Mouse (Mus musculus) lung, postnatal 10 days (tissue): ENCODE data around the gene 1700001O22Rik.

ENCODE experiments used
- DNase-seq: peaks from one replicate; pipeline ENCODE4 v3.0.0; 2021

1700001O22Rik gene

GRCm38 (mm10) chr2:30803604-30804003 is at the start of gene 1700001O22Rik:
Gene 1700001O22Rik, minus strand, starts transcription at chr2:30803661.
- DNase-seq = no peak

- DNase-seq = peak; percentile 62
These were observed 49.4 kb upstream of the 1700001O22Rik start for GRCm38 (mm10) chr2:30852771-30853313.

DNA sequence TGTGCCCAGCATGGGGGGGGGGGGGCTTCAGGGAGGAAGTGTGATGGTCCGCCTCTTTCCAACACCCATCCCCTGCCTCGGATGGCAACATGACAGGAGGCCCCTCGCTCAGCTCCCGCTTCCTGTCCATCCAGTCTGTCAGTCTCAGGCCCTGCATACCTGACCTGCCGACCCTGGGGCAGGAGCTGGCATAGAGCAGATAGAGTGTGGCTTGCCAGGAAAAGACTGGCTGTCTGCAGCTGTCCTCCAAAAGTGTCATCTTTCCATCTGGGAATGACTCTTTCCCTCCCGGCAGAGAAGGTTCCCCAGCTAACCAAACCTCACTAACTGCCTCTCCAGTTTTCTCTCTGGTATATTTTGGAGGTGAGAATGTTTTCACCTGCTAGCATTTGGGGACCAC is 47.1 kb upstream of the 1700001O22Rik start:
- peak; percentile 47 for DNase-seq

- no peak for DNase-seq
These were observed 44.7 kb upstream of the 1700001O22Rik start for GRCm38 (mm10) chr2:30848184-30848583.

GRCm38 (mm10) chr2:30846723-30847122 is 43.3 kb upstream of the 1700001O22Rik start:
- peak; percentile 19 for DNase-seq

DNA sequence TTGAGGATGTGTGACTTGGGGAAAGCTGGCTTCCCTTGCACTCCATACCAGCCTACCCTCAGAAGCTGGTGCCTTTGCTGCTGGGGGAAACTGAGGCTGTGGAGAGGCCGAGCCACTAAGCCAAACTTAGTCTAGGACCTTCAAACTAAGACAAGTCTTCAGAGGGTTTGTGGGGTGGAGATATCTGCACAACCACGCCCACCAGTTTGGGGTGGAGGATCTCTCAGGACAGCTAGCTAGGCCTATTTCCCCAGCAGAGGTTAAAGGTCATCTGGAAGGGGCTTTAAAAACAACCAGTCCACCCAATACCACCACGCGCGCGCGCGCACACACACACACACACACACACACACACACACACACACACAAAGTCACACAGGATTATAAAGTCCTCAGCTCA is 42.8 kb upstream of the 1700001O22Rik start:
- no peak for DNase-seq

- DNase-seq = peak; percentile 50
These were observed 42.0 kb upstream of the 1700001O22Rik start for GRCm38 (mm10) chr2:30845152-30846070.

GRCm38 (mm10) chr2:30842615-30843014 is 39.2 kb upstream of the 1700001O22Rik start:
- no peak for DNase-seq

GRCm38 (mm10) chr2:30836238-30836990 is 33.0 kb upstream of the 1700001O22Rik start:
- DNase-seq = no peak

DNA sequence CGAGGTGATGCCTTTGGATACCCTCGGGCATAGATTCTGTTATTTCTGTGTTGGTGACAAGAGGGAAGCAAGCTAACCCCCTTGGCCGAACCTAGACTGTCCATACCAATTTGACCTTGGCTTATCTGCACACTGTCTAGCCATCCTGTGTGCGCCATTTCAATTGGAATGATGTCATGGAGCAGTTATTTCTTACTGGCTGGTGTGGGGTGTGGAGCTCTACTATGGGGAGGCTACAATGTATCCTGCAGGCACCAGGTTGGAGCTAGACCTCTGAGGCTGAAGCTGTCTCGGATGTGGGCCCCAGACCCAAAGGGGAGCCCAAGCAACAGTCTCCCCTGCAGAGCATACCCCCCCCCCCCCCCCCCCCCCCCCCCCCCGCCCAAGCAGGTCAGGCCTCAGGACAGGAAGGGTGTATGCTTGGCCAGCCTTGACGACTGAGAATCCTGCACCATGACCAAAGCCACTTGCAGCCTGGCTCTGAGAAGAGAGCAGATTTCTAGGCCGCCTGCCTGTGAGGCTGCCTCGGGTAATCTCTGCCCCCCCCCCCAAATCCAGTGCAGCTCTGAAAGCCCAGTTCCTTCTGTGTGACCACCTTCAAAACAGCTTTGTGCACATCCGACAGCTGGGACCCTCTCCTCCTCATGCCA is 31.0 kb upstream of the 1700001O22Rik start, which contains the start of gene Prrx2:
TSS of gene Prrx2 (plus strand) at position 600 of the 650 bp plus-strand sequence.
- DNase-seq = no peak

- no peak for DNase-seq
These were observed 30.2 kb upstream of the 1700001O22Rik start for GRCm38 (mm10) chr2:30833644-30834043.

GRCm38 (mm10) chr2:30830283-30830795 is 26.9 kb upstream of the 1700001O22Rik start, which contains the start of gene Asb6:
Gene Asb6, minus strand, starts transcription at chr2:30830333.
- no peak for DNase-seq

DNA sequence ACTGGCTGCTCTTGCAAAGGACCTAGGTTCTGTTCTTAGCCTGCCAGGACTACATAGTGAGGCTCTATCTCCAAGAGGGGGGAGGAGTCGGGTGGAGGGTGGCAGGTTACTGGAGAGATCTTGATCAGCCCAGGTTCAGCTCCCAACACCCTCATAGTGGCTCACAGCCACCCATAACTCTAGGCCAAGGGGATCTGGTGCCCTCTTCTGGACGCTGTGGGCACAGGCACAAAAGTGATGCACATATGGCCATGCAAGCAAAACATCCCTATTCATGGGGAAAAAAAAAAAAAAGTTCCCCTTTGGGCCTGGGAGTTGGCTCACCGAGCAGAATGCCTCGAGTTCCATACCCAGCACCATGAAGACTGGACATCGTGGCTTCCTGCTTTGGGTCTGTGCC is 25.9 kb upstream of the 1700001O22Rik start:
- peak; percentile 60 for DNase-seq

DNA sequence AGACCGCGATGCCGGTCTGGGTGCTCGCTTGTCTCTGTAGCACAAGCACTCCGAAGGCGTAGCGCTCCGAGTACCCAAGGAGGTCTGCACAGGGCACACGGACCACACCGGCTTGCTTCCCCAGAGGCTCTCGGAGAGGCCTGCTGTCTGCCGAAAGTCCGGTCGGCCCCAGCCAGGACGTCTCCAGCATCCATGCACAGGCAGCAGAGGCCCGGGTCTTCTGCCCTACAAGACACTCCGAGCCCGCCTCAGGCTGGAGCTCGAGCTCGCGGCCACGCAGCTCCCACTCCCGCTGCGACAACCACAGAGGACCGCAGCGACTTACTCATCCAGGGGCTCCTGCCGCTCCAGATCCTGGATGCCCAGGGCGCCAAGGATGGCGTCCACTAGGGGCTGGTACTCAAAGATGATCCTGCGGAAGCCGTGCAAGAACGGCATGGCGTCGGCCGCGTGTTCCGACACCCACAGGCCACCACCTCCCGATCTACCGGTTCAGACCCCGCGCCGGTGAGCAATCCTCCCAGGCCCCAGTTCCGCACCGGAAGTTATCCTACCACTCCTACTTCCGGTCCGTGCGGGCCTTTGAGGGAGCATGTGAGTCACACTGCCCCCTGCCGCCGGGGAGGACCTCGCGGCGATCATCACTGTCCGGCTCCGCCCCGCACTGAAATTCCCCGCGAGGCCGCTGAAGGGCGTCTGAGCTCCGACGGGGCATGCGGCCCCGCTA is 24.5 kb upstream of the 1700001O22Rik start:
- peak; percentile 97 for DNase-seq

- peak; percentile 82 for DNase-seq
These were observed 23.6 kb upstream of the 1700001O22Rik start for GRCm38 (mm10) chr2:30826825-30827748.

GRCm38 (mm10) chr2:30823385-30824153 is 20.1 kb upstream of the 1700001O22Rik start:
- peak; percentile 91 for DNase-seq

- no peak for DNase-seq
These were observed 19.0 kb upstream of the 1700001O22Rik start for GRCm38 (mm10) chr2:30822460-30822859.

DNA sequence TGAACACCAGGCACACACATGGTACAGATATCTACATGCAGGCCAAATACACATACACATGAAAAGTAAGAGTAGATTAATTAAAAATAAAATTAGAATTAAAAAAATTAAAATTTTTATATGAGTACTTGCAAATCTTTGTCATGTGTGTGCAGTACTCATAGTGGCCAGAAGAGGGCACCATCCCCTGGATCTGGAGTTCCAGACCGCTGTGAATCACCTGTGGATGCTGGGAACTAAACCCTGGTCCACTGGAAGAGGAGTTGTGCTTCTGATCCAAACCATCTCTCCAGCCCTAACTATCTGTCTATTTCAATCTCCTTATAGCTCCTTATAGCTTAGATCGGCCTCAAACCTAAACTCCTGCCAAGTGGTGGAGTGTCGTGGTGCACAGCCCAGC is 17.6 kb upstream of the 1700001O22Rik start:
- DNase-seq = no peak

DNA sequence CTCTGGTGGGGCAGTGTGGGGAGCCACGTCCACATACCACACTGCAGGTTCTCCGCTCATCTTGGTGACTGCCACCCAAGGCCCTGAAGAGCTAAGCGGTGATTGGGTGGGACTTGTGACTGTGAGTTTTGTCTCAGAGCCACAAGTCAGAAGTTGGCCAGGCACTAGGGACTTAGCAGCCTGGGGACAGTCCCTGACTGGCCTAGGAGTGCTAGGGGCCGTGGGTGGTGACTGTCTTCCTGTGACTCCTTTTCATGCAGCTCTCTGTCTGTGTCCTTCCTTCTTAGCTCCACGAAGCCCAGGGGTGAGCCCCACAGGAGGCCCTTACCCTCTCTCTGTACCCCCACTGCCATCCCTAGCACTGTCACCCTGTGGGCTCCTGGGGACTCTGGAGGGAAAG is 16.4 kb upstream of the 1700001O22Rik start:
- DNase-seq = no peak

DNA sequence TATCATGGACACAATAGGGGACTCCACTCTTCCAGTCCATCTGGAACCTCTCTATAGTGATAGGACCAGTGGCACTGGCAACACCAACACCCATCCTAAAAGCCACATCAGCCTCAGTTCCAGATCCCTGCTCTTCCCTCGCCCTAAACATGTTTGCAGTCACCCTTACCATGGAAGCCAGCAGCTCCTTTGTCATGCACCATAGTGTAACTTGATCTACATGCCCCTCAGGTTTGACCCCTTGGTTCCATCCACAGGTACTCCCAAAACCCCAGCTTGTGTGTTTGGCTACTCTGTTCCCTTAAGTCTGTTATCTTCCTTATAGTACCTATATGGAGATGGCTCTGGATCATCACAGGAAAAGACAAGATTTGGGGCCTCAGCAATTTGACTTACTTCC is 12.9 kb upstream of the 1700001O22Rik start:
- no peak for DNase-seq
